Mouse (Mus musculus) kidney, postnatal 0 days (tissue): Measurements from ENCODE around the gene Mvp. TPM values are rescaled to one million over a fixed set of nuclear protein-coding genes. Genes with fewer than 3 reads are reported as not detected.
A peak's percentile ranks its signal among the peaks of the same experiment; 100 is the strongest.

ENCODE experiments used
- ATAC-seq: fragments of 200-750 bp; cut with Nextera tagmentation; replicated peaks from 2 replicates; pipeline ENCODE4 v1.8.0; 2017; ENCODE audit warnings: low read depth, moderate number of reproducible peaks, moderate TSS enrichment, moderate library complexity; ENCODE audit not compliant: low FRiP score
- DNase-seq: peaks from one replicate; pipeline ENCODE4 v3.0.0-alpha.2; 2016; ENCODE audit warnings: low spot score
- H3K27ac ChIP-seq: fragments of 300-500 bp; sonication (generic); 2 replicates; pipeline ENCODE4 v1.5.1; 2014; ENCODE audit warnings: mild to moderate bottlenecking
- H3K27me3 ChIP-seq: fragments of 300-500 bp; sonication (generic); 2 replicates; pipeline ENCODE4 v1.6.1; 2014; ENCODE audit warnings: low read length, mixed read lengths; ENCODE audit not compliant: insufficient read depth
- H3K36me3 ChIP-seq: fragments of 300-500 bp; sonication (generic); 2 replicates; pipeline ENCODE4 v1.6.1; 2014; ENCODE audit warnings: low read length, mixed read lengths; ENCODE audit not compliant: insufficient read depth
- H3K4me1 ChIP-seq: fragments of 300-500 bp; sonication (generic); replicated peaks from 2 replicates; pipeline ENCODE4 v1.6.1; 2014; ENCODE audit warnings: antibody characterized with exemption, low read length, mixed read lengths; ENCODE audit not compliant: insufficient read depth
- H3K4me2 ChIP-seq: fragments of 300-500 bp; sonication (generic); 2 replicates; pipeline ENCODE4 v1.6.1; 2014; ENCODE audit warnings: mild to moderate bottlenecking, low read length, moderate library complexity, mixed read lengths
- H3K4me3 ChIP-seq: fragments of 300-500 bp; sonication (generic); replicated peaks from 2 replicates; pipeline ENCODE4 v1.5.1; 2014; ENCODE audit warnings: low read depth, low read length
- H3K9ac ChIP-seq: fragments of 300-500 bp; sonication (generic); 2 replicates; pipeline ENCODE4 v1.6.1; 2014; ENCODE audit warnings: low read depth, low read length
- H3K9me3 ChIP-seq: fragments of 300-500 bp; sonication (generic); replicated peaks from 2 replicates; pipeline ENCODE4 v1.6.1; 2016; ENCODE audit warnings: low read length, inconsistent platforms, mixed read lengths
- CTCF ChIP-seq: IDR thresholded peaks from 2 replicates; pipeline ENCODE4 v1.5.1; 2016; ENCODE audit warnings: antibody characterized with exemption, low read depth, mild to moderate bottlenecking, moderate library complexity
- WGBS: fragments of 180-500 bp; shearing (Covaris S2); extraction: QIAGEN DNeasy Blood & Tissue Kit; methylation state at CpG from one replicate; pipeline ENCODE4 v1.1.7; 2014; 5-methylcytosine and 5-hydroxymethylcytosine counted together
- polyA plus RNA-seq: library from polyadenylated mRNA; unstranded; fragments of >200 nt; fragmentation: Nextera tagmentation; extraction: Ambion mirVana; gene quantifications from 2 replicates; pipeline ENCODE4 v1.2.1, GENCODE M21; 2015

Gene Mvp
- polyA plus RNA-seq, 1 experiment from 2014 or later: 27.5 TPM

GRCm38 (mm10) chr7:127012845-127013244 is 1.6 kb downstream of the Mvp start:
- no peak overlapping the region for H3K27ac ChIP-seq
- no peak for TF ChIP-seq CTCF
- H3K9ac ChIP-seq: no peak overlapping the region
- H3K27me3 ChIP-seq: no peaks in the 10 kb centered on the region
- 95% methylated on average over 10 of the region's 10 CpGs for WGBS
- ATAC-seq (no peak), DNase-seq (no peak)
- H3K4me3 ChIP-seq: no peak overlapping the region
- H3K4me2 ChIP-seq: no peak overlapping the region
- H3K9me3 ChIP-seq: no peaks in the 10 kb centered on the region
- H3K4me1 ChIP-seq: peaks cover 23% of the 10 kb centered on the region; the same call in 1 of the 2 replicates
- 0 out of 2 replicates have a peak, but pooled peaks cover 4% of the 10 kb centered on the region for H3K36me3 ChIP-seq

- Histone ChIP-seq H3K4me1 (peaks cover 20% of the 10 kb centered on the region; the same call in 1 of the 2 replicates), H3K27ac (no peak overlapping the region), H3K4me2 (no peak overlapping the region), H3K9ac (no peak overlapping the region), H3K27me3 (no peaks in the 10 kb centered on the region), H3K9me3 (no peaks in the 10 kb centered on the region), H3K4me3 (no peak overlapping the region), H3K36me3 (0 out of 2 replicates have a peak, but pooled peaks cover 4% of the 10 kb centered on the region)
- DNase-seq: no peak
- ATAC-seq: no peak
- 71% methylated on average over 6 of the region's 6 CpGs for WGBS
- no peak for TF ChIP-seq CTCF
Observed at GRCm38 (mm10) chr7:127012374-127012773, 2.0 kb downstream of the Mvp start.

- Histone ChIP-seq H3K36me3 (0 out of 2 replicates have a peak, but pooled peaks cover 4% of the 10 kb centered on the region), H3K4me3 (no peak overlapping the region), H3K4me1 (peaks cover 20% of the 10 kb centered on the region; the same call in 1 of the 2 replicates), H3K27ac (no peak overlapping the region), H3K9me3 (no peaks in the 10 kb centered on the region), H3K4me2 (no peak overlapping the region), H3K9ac (no peak overlapping the region), H3K27me3 (no peaks in the 10 kb centered on the region)
- TF ChIP-seq CTCF: peak; percentile 20; the same call in 1 of the 2 replicates
- 82% methylated on average over 2 of the region's 2 CpGs for WGBS
- ATAC-seq (no peak), DNase-seq (no peak)
Observed at GRCm38 (mm10) chr7:127011717-127012116, 2.7 kb downstream of the Mvp start.

GRCm38 (mm10) chr7:127011051-127011450 is 3.4 kb downstream of the Mvp start:
- H3K36me3 ChIP-seq: 0 out of 2 replicates have a peak, but pooled peaks cover 4% of the 10 kb centered on the region
- no peak overlapping the region for H3K9ac ChIP-seq
- H3K4me1 ChIP-seq: peaks cover 20% of the 10 kb centered on the region; the same call in 1 of the 2 replicates
- H3K27me3 ChIP-seq: no peaks in the 10 kb centered on the region
- DNase-seq (no peak), ATAC-seq (no peak)
- no peak overlapping the region for H3K4me2 ChIP-seq
- no peaks in the 10 kb centered on the region for H3K9me3 ChIP-seq
- H3K4me3 ChIP-seq: no peak overlapping the region
- TF ChIP-seq CTCF: no peak
- H3K27ac ChIP-seq: no peak overlapping the region
- WGBS: 91% methylated on average over 2 of the region's 2 CpGs

- Histone ChIP-seq H3K9ac (peak overlapping the region; percentile 56; the same call in 1 of the 2 replicates), H3K27ac (peak overlapping the region; percentile 83), H3K27me3 (no peaks in the 10 kb centered on the region), H3K4me3 (no peak overlapping the region), H3K4me2 (no peak overlapping the region), H3K9me3 (no peaks in the 10 kb centered on the region), H3K36me3 (0 out of 2 replicates have a peak, but pooled peaks cover 4% of the 10 kb centered on the region), H3K4me1 (peaks cover 16% of the 10 kb centered on the region; the same call in 1 of the 2 replicates)
- no peak for ATAC-seq
- no peak for TF ChIP-seq CTCF
- no peak for DNase-seq
- 73% methylated on average over 17 of the region's 17 CpGs for WGBS
Observed at GRCm38 (mm10) chr7:127009307-127010085, 4.9 kb downstream of the Mvp start.

- no peak overlapping the region for H3K4me3 ChIP-seq
- TF ChIP-seq CTCF: no peak
- 33% methylated on average over 9 of the region's 9 CpGs for WGBS
- no peak overlapping the region for H3K4me2 ChIP-seq
- no peaks in the 10 kb centered on the region for H3K9me3 ChIP-seq
- DNase-seq (peak; percentile 89), ATAC-seq (peak; percentile 86)
- H3K4me1 ChIP-seq: peaks cover 11% of the 10 kb centered on the region; the same call in 1 of the 2 replicates
- H3K27me3 ChIP-seq: no peaks in the 10 kb centered on the region
- 0 out of 2 replicates have a peak, but pooled peaks cover 3% of the 10 kb centered on the region for H3K36me3 ChIP-seq
- peak overlapping the region; percentile 56; the same call in 1 of the 2 replicates for H3K9ac ChIP-seq
- peak overlapping the region; percentile 83 for H3K27ac ChIP-seq
Observed at GRCm38 (mm10) chr7:127008239-127009019, 6.0 kb downstream of the Mvp start.
